Mouse (Mus musculus) embryonic stem cell, embryonic (primary cell): ENCODE results near the gene Nedd8.

Experiments
- CTCF ChIA-PET, 4 experiments: fragments of 300-600 bp in 2 of 4; fragments of 350-600 bp in 2 of 4; sonication (Branson Sonifier 250); formaldehyde crosslinking; loops; one replicate each; lab custom pipeline; 2022; ENCODE audit warnings: inconsistent platforms in 2 of 4; lab: Charles Lee
- POLR2A ChIA-PET, 4 experiments: fragments of 300-600 bp in 2 of 4; fragments of 350-600 bp in 2 of 4; sonication (Branson Sonifier 250); formaldehyde crosslinking; loops; one replicate each; lab custom pipeline; 2022; ENCODE audit warnings: antibody characterized with exemption in 4 of 4, inconsistent platforms in 1 of 4; lab: Charles Lee

Gene Nedd8

GRCm38 (mm10) chr14:55614565-55615178 is 57.3 kb downstream of the Nedd8 start:
- POLR2A ChIA-PET: interaction anchor here in 2 of 4 experiments (0.8 to 1.5 kb wide), 2 partner anchors 29 to 60 kb away, joined by 3 read pairs; partner anchors contain the start of gene Tm9sf1 (in 1 of the 2)
- CTCF ChIA-PET: interaction anchor here in 1 of 4 experiments (1.2 kb wide), 1 partner anchor 23 kb away, joined by 3 read pairs; the partner anchor contains the start of genes Psme2 and Rnf31

DNA sequence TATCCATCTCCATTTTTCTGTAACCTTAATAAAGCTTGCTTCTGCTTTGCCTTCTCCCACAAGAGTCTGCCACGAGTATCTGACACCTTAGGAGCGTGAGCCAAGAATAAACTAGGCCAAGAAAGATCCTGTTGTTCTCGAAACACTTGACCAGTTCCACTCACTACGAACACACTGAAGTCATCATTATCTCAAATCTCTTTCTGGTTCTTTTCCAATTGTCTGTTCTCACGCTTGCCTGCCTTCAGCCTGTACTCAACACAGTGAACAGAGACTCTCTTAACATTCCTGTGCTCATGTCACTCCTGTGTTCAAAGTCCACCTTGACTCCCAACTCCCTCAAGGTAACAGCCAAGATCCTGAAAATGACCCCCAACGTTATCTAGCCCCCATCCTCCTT is 58.6 kb downstream of the Nedd8 start:
- ChIA-PET CTCF (no interaction called here), POLR2A (interaction anchor here in 2 of 4 experiments (0.6 to 1.7 kb wide), 5 partner anchors 10 to 30 kb away, joined by 3 to 5 read pairs (median 3); partner anchors contain the start of gene Tm9sf1 (in 2 of the 2))
